Mouse (Mus musculus) ZHBTc4 (cell line): ENCODE results near the gene Tubgcp6.

Experiments used
- DNase-seq: peaks from one replicate; pipeline ENCODE4 v3.0.0-alpha.2; 2011; ENCODE audit warnings: low read depth, low spot score

Tubgcp6 gene

GRCm38 (mm10) chr15:89102646-89103045, 20.3 kb downstream of the Tubgcp6 start:
- DNase-seq, result no peak

DNA sequence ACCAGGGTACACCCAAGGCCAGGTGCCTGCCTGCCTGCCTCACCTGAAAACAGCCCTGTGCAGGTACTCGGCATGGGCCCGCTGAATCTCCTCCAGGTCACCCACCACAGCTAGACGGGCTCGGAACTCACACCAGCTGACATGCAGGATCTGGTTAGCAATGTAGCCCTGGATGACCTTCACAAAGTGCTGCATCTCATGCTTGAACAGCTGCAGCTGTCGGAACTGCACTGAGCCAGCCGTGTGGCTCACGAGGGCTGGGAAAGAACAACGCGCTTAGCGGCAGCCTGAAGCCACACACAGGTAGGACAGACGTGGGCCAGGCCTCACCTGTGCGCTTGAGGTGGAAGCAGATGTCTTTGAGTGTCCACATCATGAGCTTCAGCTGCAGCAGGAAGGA, 22.1 kb downstream of the Tubgcp6 start:
- no peak for DNase-seq

DNA sequence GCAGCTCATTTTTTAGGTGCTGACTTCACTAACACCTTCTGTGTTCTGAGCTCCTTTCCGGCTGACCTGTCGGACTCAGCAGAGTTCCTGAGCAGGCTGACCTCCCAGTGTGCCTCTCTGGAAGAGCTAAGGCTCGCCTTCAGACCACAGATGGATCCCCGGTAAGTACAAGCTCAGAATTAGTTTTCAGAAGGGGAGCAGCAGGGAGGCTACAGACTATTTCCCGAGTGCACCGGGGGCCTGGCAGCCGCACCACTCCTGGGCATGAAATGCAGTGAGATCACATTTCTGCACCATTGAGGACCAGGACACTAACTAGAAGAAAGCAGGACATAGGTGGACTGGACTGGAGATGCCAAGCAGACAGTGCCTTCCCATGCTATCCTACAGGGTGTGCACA, 24.3 kb downstream of the Tubgcp6 start:
- DNase-seq, result no peak

GRCm38 (mm10) chr15:89097450-89097849, 25.5 kb downstream of the Tubgcp6 start:
- no peak for DNase-seq

DNA sequence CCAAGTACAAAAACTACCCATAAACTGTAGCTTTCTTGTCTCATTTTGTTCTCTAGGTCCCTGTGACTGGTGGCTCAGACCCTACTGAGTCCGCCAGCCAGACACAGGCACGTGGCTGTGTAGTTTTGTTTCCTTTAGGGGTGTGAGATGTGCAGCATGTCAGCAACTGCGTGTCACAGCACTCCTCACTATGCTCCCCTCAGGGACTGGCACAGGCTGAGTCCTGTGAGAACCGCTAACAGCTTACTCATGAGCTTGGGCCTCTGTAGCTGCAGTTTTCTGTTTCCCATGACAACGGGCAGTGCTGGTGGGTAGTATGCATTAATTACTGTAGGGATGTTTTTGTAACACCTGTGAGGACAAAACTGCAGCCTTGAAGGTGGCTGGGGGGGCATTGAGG, 30.7 kb downstream of the Tubgcp6 start:
- DNase-seq, result no peak

GRCm38 (mm10) chr15:89090662-89091061, 32.2 kb downstream of the Tubgcp6 start:
- no peak for DNase-seq

DNA sequence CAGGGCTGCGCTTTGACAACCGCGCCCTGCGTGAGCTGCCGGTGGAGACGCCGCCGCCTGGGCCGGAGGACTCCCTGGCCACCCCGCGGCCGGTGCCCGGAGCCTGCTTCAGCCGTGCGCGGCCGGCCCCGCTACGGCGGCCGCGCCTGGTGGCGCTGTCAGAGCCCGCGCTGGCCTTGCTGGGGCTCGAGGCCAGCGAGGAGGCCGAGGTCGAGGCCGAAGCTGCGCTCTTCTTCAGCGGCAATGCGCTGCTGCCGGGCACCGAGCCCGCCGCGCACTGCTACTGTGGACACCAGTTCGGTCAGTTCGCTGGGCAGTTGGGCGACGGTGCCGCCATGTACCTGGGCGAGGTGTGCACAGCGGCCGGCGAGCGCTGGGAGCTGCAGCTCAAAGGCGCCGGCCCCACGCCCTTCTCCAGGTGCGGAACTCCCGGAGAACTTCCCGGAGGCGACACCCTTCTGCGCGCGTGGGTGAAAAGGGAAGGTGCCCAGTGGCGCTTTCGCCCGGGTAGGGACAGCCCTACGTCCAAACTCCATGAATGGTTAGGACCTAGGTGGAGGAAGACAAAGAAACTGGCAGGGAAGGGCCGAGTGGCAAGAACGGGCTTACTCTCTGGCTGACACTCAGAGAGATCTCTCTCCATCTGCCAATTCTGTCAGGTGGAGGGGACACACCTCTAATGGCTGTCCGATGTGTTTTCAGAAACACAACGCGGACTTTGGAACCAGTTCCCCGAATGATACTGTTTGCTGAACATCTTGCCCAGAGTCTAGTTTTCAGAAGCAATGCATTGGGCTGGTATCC, 33.5 kb downstream of the Tubgcp6 start:
- no peak for DNase-seq

GRCm38 (mm10) chr15:89088607-89089247, 34.2 kb downstream of the Tubgcp6 start, which contains the start of gene Selenoo:
Gene Selenoo (plus strand): TSS chr15:89089084.
- DNase-seq, result peak; percentile 79

DNA sequence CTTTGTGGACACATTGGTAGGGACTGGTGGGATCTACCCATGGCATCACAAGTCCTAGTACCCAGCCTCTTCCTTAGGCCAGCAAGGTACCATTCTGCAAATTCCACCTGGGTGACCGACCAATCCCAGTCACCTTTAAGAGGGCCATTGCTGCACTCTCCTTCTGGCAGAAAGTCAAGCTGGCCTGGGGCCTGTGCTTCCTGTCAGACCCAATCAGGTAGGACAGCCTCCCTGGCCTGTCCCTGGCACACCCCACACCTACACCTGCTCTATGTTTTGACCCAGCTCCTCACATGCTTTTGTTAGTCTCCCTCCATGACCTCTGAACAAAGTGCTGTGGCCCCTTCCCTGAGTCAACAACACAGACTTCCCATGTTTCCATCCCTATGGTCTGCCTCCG, 38.1 kb downstream of the Tubgcp6 start:
- no peak for DNase-seq

- DNase-seq, result no peak
These were observed 39.0 kb downstream of the Tubgcp6 start for GRCm38 (mm10) chr15:89083906-89084305.

DNA sequence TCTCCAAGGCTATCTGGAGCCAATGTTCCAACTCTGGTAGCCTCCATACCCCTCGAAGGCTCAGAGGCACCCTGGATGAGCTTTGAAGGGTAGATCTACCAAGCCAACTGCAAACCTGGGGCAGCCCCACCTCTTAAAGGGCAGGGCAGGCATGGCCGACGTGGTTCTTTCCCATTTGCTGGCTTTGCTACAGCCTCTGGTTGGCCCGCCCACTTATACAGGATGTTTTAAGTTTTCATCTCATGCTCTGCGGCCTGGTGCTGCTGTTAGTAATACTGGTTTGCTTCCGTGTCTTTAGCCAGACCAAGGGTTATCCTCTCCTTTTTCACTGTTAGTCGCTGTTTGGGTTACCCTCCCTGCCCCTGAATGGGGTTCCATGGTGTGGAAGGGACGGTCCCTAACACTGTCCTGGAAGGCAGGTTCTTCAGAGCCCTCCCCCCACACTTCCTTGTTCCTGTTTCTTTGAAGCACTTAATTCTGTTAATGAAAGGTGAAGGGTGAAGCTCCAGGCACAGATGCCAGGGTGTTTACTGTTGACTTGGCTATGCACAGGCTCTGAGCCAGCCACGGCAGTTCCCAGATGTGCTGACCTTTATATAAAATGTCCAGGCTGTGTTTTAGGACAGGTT, 44.6 kb downstream of the Tubgcp6 start:
- DNase-seq, result no peak

DNA sequence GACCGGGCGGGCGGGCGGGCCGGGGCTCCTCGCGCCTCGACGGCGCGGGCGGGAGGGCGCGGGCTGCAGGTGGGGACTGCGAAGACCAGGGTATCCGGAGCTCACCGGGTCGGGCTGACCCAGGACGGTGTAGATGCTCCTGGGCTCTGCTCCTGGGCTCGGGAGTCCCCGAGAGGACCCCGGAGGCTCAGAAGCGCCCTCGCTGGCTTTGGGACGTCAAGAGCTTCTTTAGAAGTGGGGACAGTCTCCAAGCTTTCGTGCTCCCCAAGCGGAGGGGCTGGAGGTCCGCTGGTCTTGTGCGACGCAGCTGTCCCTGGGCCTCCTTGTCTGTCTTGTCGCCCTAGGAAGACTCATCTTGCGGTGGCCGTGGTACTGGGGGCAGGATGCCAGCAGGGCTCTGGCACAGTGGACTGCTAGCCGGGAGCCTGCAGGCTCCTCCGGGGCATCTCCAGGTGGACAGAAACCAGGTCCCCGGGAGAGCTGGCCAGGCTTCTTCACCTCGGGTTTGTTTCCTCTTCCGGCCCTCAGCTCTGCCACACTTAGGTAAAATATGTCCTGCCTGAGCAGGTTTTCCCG, 46.7 kb downstream of the Tubgcp6 start:
- no peak for DNase-seq

GRCm38 (mm10) chr15:89075478-89076147, 47.3 kb downstream of the Tubgcp6 start:
- peak; percentile 85 for DNase-seq

- no peak for DNase-seq
These were observed 48.1 kb downstream of the Tubgcp6 start, which contains the start of gene Trabd for GRCm38 (mm10) chr15:89074613-89075477. Gene Trabd (plus strand): TSS chr15:89075124.

DNA sequence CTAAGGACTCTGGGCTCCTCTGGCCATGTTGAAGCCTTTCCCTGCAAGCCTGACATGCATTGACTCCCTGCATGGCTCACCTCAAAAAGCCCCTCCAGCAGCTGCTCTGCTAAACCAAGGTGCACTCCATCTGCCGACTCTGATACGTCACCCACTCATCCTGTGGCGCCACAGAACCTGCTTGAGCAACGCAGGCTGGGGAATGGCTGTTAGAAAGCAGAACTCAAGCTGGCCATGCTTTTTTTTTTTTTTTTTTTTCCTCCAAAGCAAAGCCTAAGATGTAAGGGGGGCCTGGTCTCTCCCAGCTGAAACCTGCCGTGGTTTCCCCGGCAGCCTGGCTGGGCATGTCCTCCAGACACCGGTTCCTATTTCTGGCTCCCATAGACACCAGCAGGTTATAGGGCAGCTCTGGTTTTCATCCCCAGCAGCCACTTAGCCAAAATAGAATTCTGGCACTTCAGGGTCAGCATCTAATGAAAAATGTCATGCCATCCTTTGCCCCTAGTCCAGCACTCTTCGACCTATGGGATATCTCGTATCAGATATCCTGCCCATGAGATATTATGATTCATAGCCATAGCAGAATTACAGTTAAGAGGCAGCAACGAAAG, 48.8 kb downstream of the Tubgcp6 start:
- DNase-seq, result no peak

GRCm38 (mm10) chr15:89070606-89071005, 52.3 kb downstream of the Tubgcp6 start:
- DNase-seq, result peak; percentile 25

- DNase-seq, result no peak
These were observed 53.5 kb downstream of the Tubgcp6 start for GRCm38 (mm10) chr15:89069336-89069840.

GRCm38 (mm10) chr15:89068226-89068625, 54.7 kb downstream of the Tubgcp6 start:
- peak; percentile 54 for DNase-seq

GRCm38 (mm10) chr15:89067609-89068008, 55.3 kb downstream of the Tubgcp6 start:
- peak; percentile 45 for DNase-seq

DNA sequence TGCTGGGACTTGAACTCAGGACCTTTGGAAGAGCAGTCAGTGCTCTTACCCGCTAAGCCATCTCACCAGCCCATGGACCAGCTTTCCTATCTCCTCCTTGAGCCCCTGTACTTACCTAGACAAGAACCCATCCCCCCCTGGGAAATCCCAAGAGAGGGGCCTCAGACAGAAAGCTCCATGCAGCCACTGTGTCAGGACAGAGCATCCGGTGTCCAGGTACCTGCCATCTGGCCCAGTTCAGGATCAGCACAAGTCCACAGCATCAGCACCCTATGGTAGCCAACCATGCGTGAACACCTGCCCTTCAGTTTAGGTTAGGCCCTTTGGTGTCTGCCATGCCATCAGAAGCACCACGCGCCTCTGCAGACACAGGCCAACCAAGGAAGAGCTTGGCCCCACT, 58.0 kb downstream of the Tubgcp6 start:
- DNase-seq, result no peak
